Mouse (Mus musculus) thymus, adult 2 months (tissue): ENCODE results near the gene Dock9. TPM values are rescaled to one million over a fixed set of nuclear protein-coding genes. Genes with fewer than 3 reads are reported as not detected.

Source experiments
- DNase-seq: peaks from one replicate; pipeline ENCODE4 v3.0.0; 2021
- H3K27ac ChIP-seq: fragments of 200-500 bp; 2 replicates; pipeline ENCODE4 v1.5.1; 2012; ENCODE audit warnings: low read length, control low read depth; ENCODE audit not compliant: control insufficient read depth, insufficient read depth
- H3K27me3 ChIP-seq: fragments of 200-500 bp; 2 replicates; pipeline ENCODE4 v1.6.1; 2012; ENCODE audit warnings: mild to moderate bottlenecking, low read length, moderate library complexity, mixed read lengths; ENCODE audit not compliant: control insufficient read depth, insufficient read depth
- H3K36me3 ChIP-seq: fragments of 200-500 bp; 2 replicates; pipeline ENCODE4 v1.6.1; 2012; ENCODE audit warnings: mild to moderate bottlenecking, low read length, moderate library complexity; ENCODE audit not compliant: control insufficient read depth, insufficient read depth
- H3K4me1 ChIP-seq: fragments of 200-500 bp; replicated peaks from 2 replicates; pipeline ENCODE4 v1.6.1; 2012; ENCODE audit warnings: low read length; ENCODE audit not compliant: control insufficient read depth, insufficient read depth
- H3K4me3 ChIP-seq: fragments of 200-500 bp; 2 replicates; pipeline ENCODE4 v1.5.1; 2012; ENCODE audit warnings: mild to moderate bottlenecking, low read length, control low read depth, moderate library complexity; ENCODE audit not compliant: control insufficient read depth, insufficient read depth
- CTCF ChIP-seq: fragments of 200-500 bp; IDR thresholded peaks from 2 replicates; pipeline ENCODE4 v1.5.1; 2012; ENCODE audit warnings: mild to moderate bottlenecking, control low read depth, low read length, moderate library complexity, borderline replicate concordance; ENCODE audit not compliant: control insufficient read depth, poor library complexity, insufficient read depth; ENCODE audit errors: extremely low read depth
- POLR2A ChIP-seq: fragments of 200-500 bp; IDR thresholded peaks from 2 replicates; pipeline ENCODE4 v1.6.1; 2012; ENCODE audit warnings: mild to moderate bottlenecking, low read length, control low read depth, moderate library complexity; ENCODE audit not compliant: control insufficient read depth, poor library complexity, insufficient read depth; ENCODE audit errors: extremely low read depth
- WGBS: fragments of 180-500 bp; shearing (Covaris S2); methylation state at CpG from one replicate; pipeline ENCODE4 v1.1.7; 2018; 5-methylcytosine and 5-hydroxymethylcytosine counted together
- polyA plus RNA-seq: library from polyadenylated mRNA; depleted of rRNA; stranded (reverse); fragments of >200 nt; gene quantifications from 2 replicates; pipeline ENCODE4 v1.2.3, GENCODE M21; 2012

Dock9 gene
- polyA plus RNA-seq, 1 experiment: 13.2 TPM

GRCm38 (mm10) chr14:121688175-121688574 lies 109.5 kb downstream of the Dock9 start:
- DNase-seq: no peak
- Histone ChIP-seq H3K4me3 (no peak overlapping the region), H3K27me3 (no peaks in the 10 kb centered on the region), H3K27ac (no peak overlapping the region), H3K36me3 (no peaks in the 10 kb centered on the region), H3K4me1 (no peaks in the 10 kb centered on the region)
- TF ChIP-seq CTCF (no peak), POLR2A (no peak)
- WGBS: 97% methylated on average over 1 of the region's 1 CpGs

DNA sequence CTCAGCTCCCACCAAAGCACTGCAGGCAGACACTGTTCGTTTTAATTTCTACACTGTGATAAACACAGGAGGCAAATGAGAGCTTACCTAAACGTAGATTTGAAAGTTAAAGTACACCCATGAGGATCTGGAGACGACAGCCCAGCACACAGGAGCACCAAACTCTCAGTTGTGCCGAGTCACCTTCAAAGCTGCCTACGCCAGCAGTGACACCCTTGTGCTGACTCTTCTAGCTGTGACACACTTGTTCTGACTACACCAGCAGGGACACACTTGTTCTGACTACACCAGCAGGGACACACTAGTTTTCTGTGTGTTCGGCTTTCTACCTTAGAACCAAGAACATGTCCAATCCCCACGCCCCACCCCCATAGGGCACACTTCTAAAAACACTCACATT lies 110.4 kb downstream of the Dock9 start:
- TF ChIP-seq CTCF (no peak), POLR2A (no peak)
- WGBS: 69% methylated on average over 7 of the region's 7 CpGs
- Histone ChIP-seq H3K27ac (no peak overlapping the region), H3K27me3 (no peaks in the 10 kb centered on the region), H3K4me1 (no peaks in the 10 kb centered on the region), H3K4me3 (no peak overlapping the region), H3K36me3 (no peaks in the 10 kb centered on the region)
- no peak for DNase-seq

GRCm38 (mm10) chr14:121678913-121679312 lies 118.7 kb downstream of the Dock9 start:
- 95% methylated on average over 5 of the region's 5 CpGs for WGBS
- Histone ChIP-seq H3K36me3 (no peaks in the 10 kb centered on the region), H3K4me1 (no peaks in the 10 kb centered on the region), H3K27me3 (no peaks in the 10 kb centered on the region), H3K27ac (no peak overlapping the region), H3K4me3 (no peak overlapping the region)
- no peak for DNase-seq
- no peak for TF ChIP-seq CTCF
- no peak for TF ChIP-seq POLR2A

GRCm38 (mm10) chr14:121678445-121678844 lies 119.2 kb downstream of the Dock9 start:
- 55% methylated on average over 10 of the region's 10 CpGs for WGBS

GRCm38 (mm10) chr14:121676596-121677330 lies 120.9 kb downstream of the Dock9 start:
- Histone ChIP-seq H3K4me3 (no peak overlapping the region), H3K4me1 (no peaks in the 10 kb centered on the region), H3K36me3 (no peaks in the 10 kb centered on the region), H3K27me3 (no peaks in the 10 kb centered on the region), H3K27ac (no peak overlapping the region)
- no peak for TF ChIP-seq POLR2A
- no peak for DNase-seq
- 95% methylated on average over 11 of the region's 11 CpGs for WGBS

More at GRCm38 (mm10) chr14:121678445-121678844, 119.2 kb downstream of the Dock9 start:
- DNase-seq: no peak
- Histone ChIP-seq H3K27me3 (no peaks in the 10 kb centered on the region), H3K27ac (no peak overlapping the region), H3K36me3 (no peaks in the 10 kb centered on the region), H3K4me1 (no peaks in the 10 kb centered on the region), H3K4me3 (no peak overlapping the region)
- TF ChIP-seq CTCF (no peak), POLR2A (no peak)

DNA sequence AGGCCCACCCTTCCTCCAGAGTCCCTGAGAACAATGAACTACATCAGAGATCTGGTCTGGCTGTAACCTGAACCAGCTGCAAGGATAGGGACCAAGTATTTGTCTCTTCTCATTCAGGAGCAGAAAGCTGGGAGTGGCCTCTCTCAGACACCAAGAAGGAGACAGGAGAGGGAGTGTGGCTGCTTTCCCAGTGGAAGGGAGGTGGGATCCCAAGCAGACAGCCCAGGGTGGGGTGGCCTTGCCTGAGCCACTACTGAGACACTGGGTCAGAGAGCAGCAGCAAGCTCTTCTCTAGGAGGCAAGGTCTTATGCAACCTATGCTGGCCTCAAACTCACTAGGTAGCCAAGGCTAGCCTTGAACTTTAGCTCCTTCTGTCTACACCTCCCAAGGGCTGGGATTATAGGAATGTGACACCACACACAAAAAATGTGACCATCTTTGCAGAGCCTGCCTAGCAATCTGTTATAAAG lies 121.5 kb downstream of the Dock9 start:
- DNase-seq: no peak

More for the DNA sequence above, 121.5 kb downstream of the Dock9 start:
- H3K36me3 ChIP-seq: no peaks in the 10 kb centered on the region
- H3K27me3 ChIP-seq: no peaks in the 10 kb centered on the region
- no peak for TF ChIP-seq POLR2A
- no peak for TF ChIP-seq CTCF
- H3K4me1 ChIP-seq: no peaks in the 10 kb centered on the region
- no peak overlapping the region for H3K27ac ChIP-seq
- H3K4me3 ChIP-seq: no peak overlapping the region
